ENCODE assay signal across 14 mouse cellular contexts in genomic region chr4:134016767-134017166, GRCm38 (mm10). TPM values are rescaled to one million over a fixed set of nuclear protein-coding genes. Genes with fewer than 3 reads are reported as not detected.
DNase-seq lines count a peak whose midpoint lies in the region; ATAC-seq lines count a peak whose summit lies in the region.
"Had no signal": no experiment of that assay in that cellular context is flagged by ENCODE, and none has a peak within 500 bp of the region (broad histone marks: within the 10 kb centered on the region; RNA-seq: fewer than 3 reads in every experiment).

No protein-coding gene starts in this region.

- no peak for ATAC-seq in hindbrain, embryonic 12.5 days (ENCODE audit: low FRiP score)
- no peak for ATAC-seq in hindbrain, embryonic 16.5 days
- ATAC-seq in limb, embryonic 11.5 days (ENCODE audit: insufficient number of reproducible peaks, low FRiP score, low TSS enrichment, low read depth), result no peak
- ATAC-seq in neural tube, embryonic 15.5 days (ENCODE audit: low FRiP score), result no peak
- ATAC-seq: intestine, embryonic 15.5 days had no signal

- H3K4me3 ChIP-seq in hindbrain, embryonic 12.5 days, result peak overlapping the region; percentile 38; the same call in 1 of the 2 replicates
- no peak overlapping the region for H3K4me3 ChIP-seq in hindbrain, embryonic 16.5 days (ENCODE audit: low read length)
- H3K4me3 ChIP-seq in limb, embryonic 11.5 days (ENCODE audit: low read depth, low read length), result peak overlapping the region; percentile 30
- H3K4me3 ChIP-seq in neural tube, embryonic 15.5 days (replicated peaks), result no peak overlapping the region
- H3K4me3 ChIP-seq: embryonic facial prominence, embryonic 15.5 days; intestine, embryonic 15.5 days had no signal

- peak; percentile 84 for DNase-seq in ZHBTc4 (ENCODE audit: low read depth, low spot score)
- DNase-seq in limb, embryonic 11.5 days (ENCODE audit: low spot score), result peak; percentile 77
- DNase-seq in c-Kit-positive CD71-positive TER-119-positive erythroid progenitor cells, embryonic 14.5 days (ENCODE audit: low spot score), result no peak
- DNase-seq in spleen, postnatal 14 days (ENCODE audit: low spot score in 2 of 2), result no peak
- DNase-seq: adrenal gland, adult 8-10 months; cerebellum, adult 11 months; right cerebral cortex, postnatal 14 days had no signal

- peak overlapping the region; percentile 38; the same call in 1 of the 2 replicates for H3K9ac ChIP-seq in hindbrain, embryonic 12.5 days
- H3K9ac ChIP-seq in hindbrain, embryonic 16.5 days (ENCODE audit: low read depth, low read length), result no peak overlapping the region
- 0 out of 2 replicates have a peak overlapping the region, but pooled peaks have one; percentile 5 for H3K9ac ChIP-seq in limb, embryonic 11.5 days (ENCODE audit: low read length)
- no peak overlapping the region for H3K9ac ChIP-seq in neural tube, embryonic 15.5 days (replicated peaks)
- H3K9ac ChIP-seq: embryonic facial prominence, embryonic 15.5 days; intestine, embryonic 15.5 days had no signal

- peaks cover 4% of the 10 kb centered on the region; the same call in 1 of the 2 replicates for H3K27me3 ChIP-seq in hindbrain, embryonic 12.5 days
- H3K27me3 ChIP-seq in hindbrain, embryonic 16.5 days (replicated peaks; ENCODE audit: control insufficient read depth, insufficient read depth, low read length), result peaks cover 18% of the 10 kb centered on the region
- no peaks in the 10 kb centered on the region for H3K27me3 ChIP-seq in limb, embryonic 11.5 days (ENCODE audit: control insufficient read depth, insufficient read depth, low read length)
- H3K27me3 ChIP-seq in neural tube, embryonic 15.5 days (replicated peaks), result peaks cover 26% of the 10 kb centered on the region

- H3K9me3 ChIP-seq in hindbrain, embryonic 12.5 days (replicated peaks), result no peaks in the 10 kb centered on the region
- no peaks in the 10 kb centered on the region for H3K9me3 ChIP-seq in hindbrain, embryonic 16.5 days (ENCODE audit: control insufficient read depth, low read length)
- no peaks in the 10 kb centered on the region for H3K9me3 ChIP-seq in limb, embryonic 11.5 days (ENCODE audit: control insufficient read depth, low read length)
- no peaks in the 10 kb centered on the region for H3K9me3 ChIP-seq in neural tube, embryonic 15.5 days (replicated peaks)
- H3K9me3 ChIP-seq: embryonic facial prominence, embryonic 15.5 days; intestine, embryonic 15.5 days had no signal

- 2% methylated on average over 8 of the region's 8 CpGs for WGBS in hindbrain, embryonic 12.5 days
- 5% methylated on average over 8 of the region's 8 CpGs for WGBS in hindbrain, embryonic 16.5 days
- 0% methylated on average over 8 of the region's 8 CpGs for whole genome bisulfite sequencing in limb, embryonic 11.5 days
- 4% methylated on average over 8 of the region's 8 CpGs for WGBS in neural tube, embryonic 15.5 days

- peak overlapping the region; percentile 58 for H3K27ac ChIP-seq in hindbrain, embryonic 12.5 days
- no peak overlapping the region for H3K27ac ChIP-seq in hindbrain, embryonic 16.5 days (ENCODE audit: low read depth, low read length)
- peak overlapping the region; percentile 91 for H3K27ac ChIP-seq in limb, embryonic 11.5 days (replicated peaks; ENCODE audit: low read depth, low read length)
- no peak overlapping the region for H3K27ac ChIP-seq in neural tube, embryonic 15.5 days (replicated peaks)
- H3K27ac ChIP-seq: embryonic facial prominence, embryonic 15.5 days; intestine, embryonic 15.5 days had no signal

- H3K36me3 ChIP-seq in hindbrain, embryonic 12.5 days, result no peaks in the 10 kb centered on the region
- H3K36me3 ChIP-seq in hindbrain, embryonic 16.5 days (ENCODE audit: control insufficient read depth, insufficient read depth, low read length), result no peaks in the 10 kb centered on the region
- H3K36me3 ChIP-seq in limb, embryonic 11.5 days (ENCODE audit: control insufficient read depth, insufficient read depth, low read length), result no peaks in the 10 kb centered on the region
- H3K36me3 ChIP-seq in neural tube, embryonic 15.5 days, result no peaks in the 10 kb centered on the region
- H3K36me3 ChIP-seq: embryonic facial prominence, embryonic 15.5 days; intestine, embryonic 15.5 days had no signal

- H3K4me1 ChIP-seq in hindbrain, embryonic 12.5 days, result peaks cover 51% of the 10 kb centered on the region
- H3K4me1 ChIP-seq in hindbrain, embryonic 16.5 days (ENCODE audit: control insufficient read depth, insufficient read depth, low read depth, low read length), result peaks cover 18% of the 10 kb centered on the region
- H3K4me1 ChIP-seq in limb, embryonic 11.5 days (ENCODE audit: control insufficient read depth, insufficient read depth, low read length), result peaks cover 43% of the 10 kb centered on the region
- peaks cover 42% of the 10 kb centered on the region for H3K4me1 ChIP-seq in neural tube, embryonic 15.5 days

- peak overlapping the region; percentile 62 for H3K4me2 ChIP-seq in hindbrain, embryonic 12.5 days (replicated peaks)
- no peak overlapping the region for H3K4me2 ChIP-seq in hindbrain, embryonic 16.5 days (ENCODE audit: low read length)
- H3K4me2 ChIP-seq in limb, embryonic 11.5 days (ENCODE audit: low read depth, severe bottlenecking), result peak overlapping the region; percentile 76
- peak overlapping the region; percentile 64; the same call in 1 of the 2 replicates for H3K4me2 ChIP-seq in neural tube, embryonic 15.5 days

RNA-seq across cellular contexts. Expression of gene Lin28a, which starts 1.9 kb away (rescaled TPM):
- polyA plus RNA-seq in hindbrain, embryonic 12.5 days (2016; fragmentation: Nextera tagmentation; extraction: Ambion mirVana), result 1.4 TPM in 2 replicates
- 0.16 and 0.35 TPM in 2 replicates for polyA plus RNA-seq in hindbrain, embryonic 16.5 days (2015; fragmentation: Nextera tagmentation; extraction: Ambion mirVana)
- polyA plus RNA-seq in limb, embryonic 11.5 days (2014; fragmentation: Nextera tagmentation; extraction: Ambion mirVana), result 1.4 and 2.3 TPM in 2 replicates
- 0.19 and 0.37 TPM in 2 replicates for polyA plus RNA-seq in neural tube, embryonic 15.5 days (2015; fragmentation: Nextera tagmentation; extraction: Ambion mirVana)
- polyA plus RNA-seq: embryonic facial prominence, embryonic 15.5 days; gonadal fat pad, adult 2 months had no signal

RNA-seq across cellular contexts. Expression of gene Dhdds, which starts 16.0 kb away (rescaled TPM):
- polyA plus RNA-seq in hindbrain, embryonic 12.5 days (2016; fragmentation: Nextera tagmentation; extraction: Ambion mirVana), result 43.1 and 44.1 TPM in 2 replicates
- 49.7 and 49.8 TPM in 2 replicates for polyA plus RNA-seq in hindbrain, embryonic 16.5 days (2015; fragmentation: Nextera tagmentation; extraction: Ambion mirVana)
- 41.9 and 43.4 TPM in 2 replicates for polyA plus RNA-seq in limb, embryonic 11.5 days (2014; fragmentation: Nextera tagmentation; extraction: Ambion mirVana)
- 47.0 and 47.4 TPM in 2 replicates for polyA plus RNA-seq in neural tube, embryonic 15.5 days (2015; fragmentation: Nextera tagmentation; extraction: Ambion mirVana)

RNA-seq across cellular contexts. Expression of gene Zfp683, which starts 36.9 kb away (rescaled TPM):
- polyA plus RNA-seq in hindbrain, embryonic 12.5 days (2016; fragmentation: Nextera tagmentation; extraction: Ambion mirVana), result not detected in 2 replicates
- not detected in 2 replicates for polyA plus RNA-seq in hindbrain, embryonic 16.5 days (2015; fragmentation: Nextera tagmentation; extraction: Ambion mirVana)
- not detected in 2 replicates for polyA plus RNA-seq in limb, embryonic 11.5 days (2014; fragmentation: Nextera tagmentation; extraction: Ambion mirVana)
- not detected in 2 replicates for polyA plus RNA-seq in neural tube, embryonic 15.5 days (2015; fragmentation: Nextera tagmentation; extraction: Ambion mirVana)
- polyA plus RNA-seq: embryonic facial prominence, embryonic 15.5 days; intestine, embryonic 15.5 days; liver, embryonic 16.5 days had no signal

RNA-seq across cellular contexts. Expression of gene Crybg2, which starts 43.8 kb away (rescaled TPM):
- polyA plus RNA-seq in hindbrain, embryonic 12.5 days (2016; fragmentation: Nextera tagmentation; extraction: Ambion mirVana), result 2.3 and 2.5 TPM in 2 replicates
- 3.7 and 5.3 TPM in 2 replicates for polyA plus RNA-seq in hindbrain, embryonic 16.5 days (2015; fragmentation: Nextera tagmentation; extraction: Ambion mirVana)
- 3.7 and 4.4 TPM in 2 replicates for polyA plus RNA-seq in limb, embryonic 11.5 days (2014; fragmentation: Nextera tagmentation; extraction: Ambion mirVana)
- polyA plus RNA-seq in neural tube, embryonic 15.5 days (2015; fragmentation: Nextera tagmentation; extraction: Ambion mirVana), result 2.5 and 3.7 TPM in 2 replicates

RNA-seq across cellular contexts. Expression of gene Hmgn2, which starts 48.3 kb away (rescaled TPM):
- polyA plus RNA-seq in hindbrain, embryonic 12.5 days (2016; fragmentation: Nextera tagmentation; extraction: Ambion mirVana), result 2,290 and 2,342 TPM in 2 replicates
- polyA plus RNA-seq in hindbrain, embryonic 16.5 days (2015; fragmentation: Nextera tagmentation; extraction: Ambion mirVana), result 909 and 1,029 TPM in 2 replicates
- polyA plus RNA-seq in limb, embryonic 11.5 days (2014; fragmentation: Nextera tagmentation; extraction: Ambion mirVana), result 3,322 and 3,460 TPM in 2 replicates
- 921 and 1,163 TPM in 2 replicates for polyA plus RNA-seq in neural tube, embryonic 15.5 days (2015; fragmentation: Nextera tagmentation; extraction: Ambion mirVana)

Comparison
In these comparisons a context has a peak if more than half of its experiments do, and no peak if none do; other contexts are left out.
1. H3K27ac ChIP-seq: peak in hindbrain, embryonic 12.5 days (single experiment) and limb, embryonic 11.5 days (single experiment); none in hindbrain, embryonic 16.5 days (single experiment) and neural tube, embryonic 15.5 days (single experiment).
2. H3K4me3 ChIP-seq: peak in hindbrain, embryonic 12.5 days (single experiment) and limb, embryonic 11.5 days (single experiment); none in hindbrain, embryonic 16.5 days (single experiment) and neural tube, embryonic 15.5 days (single experiment).
3. H3K9ac ChIP-seq: peak in hindbrain, embryonic 12.5 days (single experiment) and limb, embryonic 11.5 days (single experiment); none in hindbrain, embryonic 16.5 days (single experiment) and neural tube, embryonic 15.5 days (single experiment).
4. DNase-seq: peak in ZHBTc4 (single experiment) and limb, embryonic 11.5 days (single experiment); none in c-Kit-positive CD71-positive TER-119-positive erythroid progenitor cells, embryonic 14.5 days (single experiment) and spleen, postnatal 14 days (0 of 2).